Mouse (Mus musculus) neural tube, embryonic 11.5 days (tissue): ENCODE results near the gene Tnfsf10. TPM values are rescaled to one million over a fixed set of nuclear protein-coding genes. Genes with fewer than 3 reads are reported as not detected.

Experiments
- ATAC-seq: fragments of 200-750 bp; cut with Nextera tagmentation; 2 replicates; pipeline ENCODE4 v1.8.0; 2017; ENCODE audit warnings: moderate number of reproducible peaks, mild to moderate bottlenecking, moderate TSS enrichment, moderate library complexity; ENCODE audit not compliant: insufficient read depth, low FRiP score, low TSS enrichment
- DNase-seq: peaks from one replicate; pipeline ENCODE4 v3.0.0-alpha.2; 2015; ENCODE audit warnings: low spot score
- H3K27ac ChIP-seq: fragments of 300-500 bp; sonication (generic); 2 replicates; pipeline ENCODE4 v1.5.1; 2014; ENCODE audit warnings: low read depth, mild to moderate bottlenecking, low read length
- H3K27me3 ChIP-seq: fragments of 300-500 bp; sonication (generic); 2 replicates; pipeline ENCODE4 v1.6.1; 2014; ENCODE audit warnings: mild to moderate bottlenecking, low read length, mixed read lengths; ENCODE audit not compliant: control insufficient read depth, insufficient read depth
- H3K36me3 ChIP-seq: fragments of 300-500 bp; sonication (generic); 2 replicates; pipeline ENCODE4 v1.6.1; 2014; ENCODE audit warnings: mild to moderate bottlenecking, low read length, moderate library complexity, mixed read lengths; ENCODE audit not compliant: control insufficient read depth, insufficient read depth
- H3K4me1 ChIP-seq: fragments of 300-500 bp; sonication (generic); 2 replicates; pipeline ENCODE4 v1.6.1; 2014; ENCODE audit warnings: low read length, mixed read lengths; ENCODE audit not compliant: control insufficient read depth, insufficient read depth
- H3K4me2 ChIP-seq: fragments of 300-500 bp; sonication (generic); 2 replicates; pipeline ENCODE4 v1.6.1; 2014; ENCODE audit warnings: low read depth, mild to moderate bottlenecking, moderate library complexity
- H3K4me3 ChIP-seq: fragments of 300-500 bp; sonication (generic); 2 replicates; pipeline ENCODE4 v1.5.1; 2014; ENCODE audit warnings: low read depth, low read length
- H3K9ac ChIP-seq: fragments of 300-500 bp; sonication (generic); 2 replicates; pipeline ENCODE4 v1.6.1; 2014; ENCODE audit warnings: mild to moderate bottlenecking, low read length
- H3K9me3 ChIP-seq: fragments of 300-500 bp; sonication (generic); 2 replicates; pipeline ENCODE4 v1.6.1; 2016; ENCODE audit warnings: low read length; ENCODE audit not compliant: control insufficient read depth
- whole genome bisulfite sequencing: fragments of 180-500 bp; shearing (Covaris S2); extraction: QIAGEN DNeasy Blood & Tissue Kit; methylation state at CpG from one replicate; pipeline ENCODE4 v1.1.7; 2014; 5-methylcytosine and 5-hydroxymethylcytosine counted together
- polyA plus RNA-seq: library from polyadenylated mRNA; unstranded; fragments of >200 nt; fragmentation: Nextera tagmentation; extraction: Ambion mirVana; gene quantifications from 2 replicates; pipeline ENCODE4 v1.2.1, GENCODE M21; 2014

Tnfsf10 gene
- polyA plus RNA-seq, 1 experiment from 2014 or later = not detected

- Histone ChIP-seq H3K27me3 (no peaks in the 10 kb centered on the region), H3K4me3 (no peak overlapping the region), H3K36me3 (no peaks in the 10 kb centered on the region), H3K4me1 (no peaks in the 10 kb centered on the region), H3K4me2 (no peak overlapping the region), H3K9ac (no peak overlapping the region), H3K27ac (no peak overlapping the region), H3K9me3 (no peaks in the 10 kb centered on the region)
- WGBS = 66% methylated on average over 6 of the region's 6 CpGs
- ATAC-seq (peak; percentile 27; the same call in 1 of the 2 replicates), DNase-seq (no peak)
Measured at GRCm38 (mm10) chr3:27342462-27342861, 25.6 kb downstream of the Tnfsf10 start.

- Histone ChIP-seq H3K36me3 (no peaks in the 10 kb centered on the region), H3K4me1 (no peaks in the 10 kb centered on the region), H3K9ac (no peak overlapping the region), H3K9me3 (no peaks in the 10 kb centered on the region), H3K4me2 (no peak overlapping the region), H3K4me3 (no peak overlapping the region), H3K27ac (no peak overlapping the region), H3K27me3 (no peaks in the 10 kb centered on the region)
- ATAC-seq = no peak
- WGBS = 56% methylated on average over 6 of the region's 6 CpGs
- DNase-seq = no peak
Measured at GRCm38 (mm10) chr3:27345526-27345925, 28.7 kb downstream of the Tnfsf10 start.

- Histone ChIP-seq H3K4me2 (no peak overlapping the region), H3K4me3 (no peak overlapping the region), H3K4me1 (no peaks in the 10 kb centered on the region), H3K9ac (no peak overlapping the region), H3K36me3 (no peaks in the 10 kb centered on the region), H3K9me3 (no peaks in the 10 kb centered on the region), H3K27me3 (no peaks in the 10 kb centered on the region), H3K27ac (no peak overlapping the region)
- ATAC-seq (no peak), DNase-seq (no peak)
- WGBS = 80% methylated on average over 5 of the region's 5 CpGs
Measured at GRCm38 (mm10) chr3:27348462-27348861, 31.6 kb downstream of the Tnfsf10 start.

- H3K9me3 ChIP-seq = no peaks in the 10 kb centered on the region
- 70% methylated on average over 9 of the region's 9 CpGs for WGBS
- H3K27ac ChIP-seq = no peak overlapping the region
- ATAC-seq = peak; percentile 76
- H3K9ac ChIP-seq = no peak overlapping the region
- H3K4me2 ChIP-seq = no peak overlapping the region
- no peaks in the 10 kb centered on the region for H3K4me1 ChIP-seq
- no peaks in the 10 kb centered on the region for H3K36me3 ChIP-seq
- no peaks in the 10 kb centered on the region for H3K27me3 ChIP-seq
- no peak overlapping the region for H3K4me3 ChIP-seq
- DNase-seq = peak; percentile 52
Measured at GRCm38 (mm10) chr3:27351105-27351504, 34.3 kb downstream of the Tnfsf10 start.

GRCm38 (mm10) chr3:27359100-27359720 is 42.4 kb downstream of the Tnfsf10 start:
- no peak for DNase-seq
- 85% methylated on average over 2 of the region's 2 CpGs for WGBS
- ATAC-seq = no peak
- Histone ChIP-seq H3K4me1 (no peaks in the 10 kb centered on the region), H3K9ac (no peak overlapping the region), H3K4me2 (no peak overlapping the region), H3K27ac (no peak overlapping the region), H3K36me3 (no peaks in the 10 kb centered on the region), H3K9me3 (no peaks in the 10 kb centered on the region), H3K4me3 (no peak overlapping the region), H3K27me3 (no peaks in the 10 kb centered on the region)

- Histone ChIP-seq H3K9me3 (no peaks in the 10 kb centered on the region), H3K27me3 (peaks cover 35% of the 10 kb centered on the region), H3K4me3 (no peak overlapping the region), H3K4me1 (0 out of 2 replicates have a peak, but pooled peaks cover 2% of the 10 kb centered on the region), H3K27ac (no peak overlapping the region), H3K4me2 (no peak overlapping the region), H3K9ac (no peak overlapping the region), H3K36me3 (no peaks in the 10 kb centered on the region)
- ATAC-seq (no peak), DNase-seq (peak; percentile 70)
- WGBS = 6% methylated on average over 10 of the region's 10 CpGs
Measured at GRCm38 (mm10) chr3:27370125-27370524, 53.3 kb downstream of the Tnfsf10 start.

- H3K4me1 ChIP-seq = 0 out of 2 replicates have a peak, but pooled peaks cover 2% of the 10 kb centered on the region
- H3K27ac ChIP-seq = no peak overlapping the region
- H3K9ac ChIP-seq = no peak overlapping the region
- ATAC-seq (no peak), DNase-seq (peak; percentile 11)
- peak overlapping the region; percentile 49 for H3K4me2 ChIP-seq
- 3% methylated on average over 20 of the region's 20 CpGs for WGBS
- H3K36me3 ChIP-seq = no peaks in the 10 kb centered on the region
- peaks cover 35% of the 10 kb centered on the region for H3K27me3 ChIP-seq
- H3K4me3 ChIP-seq = peak overlapping the region; percentile 24
- no peaks in the 10 kb centered on the region for H3K9me3 ChIP-seq
Measured at GRCm38 (mm10) chr3:27370582-27371275, 53.9 kb downstream of the Tnfsf10 start.

- H3K9ac ChIP-seq = no peak within 1 kb of the TSS
- DNase-seq = peak; percentile 30
Measured at GRCm38 (mm10) chr3:27371276-27371621, 54.4 kb downstream of the Tnfsf10 start, which contains the start of gene Ghsr. TSS of gene Ghsr (plus strand) at chr3:27371351.

More at GRCm38 (mm10) chr3:27371276-27371621, 54.4 kb downstream of the Tnfsf10 start, which contains the start of gene Ghsr:
- H3K4me1 ChIP-seq = 0 out of 2 replicates have a peak, but pooled peaks cover 2% of the 10 kb centered on the region
- WGBS = 2% methylated on average over 19 of the region's 19 CpGs
- no peaks in the 10 kb centered on the region for H3K9me3 ChIP-seq
- no peaks in the 10 kb centered on the region for H3K36me3 ChIP-seq
- no peak within 1 kb of the TSS for H3K27ac ChIP-seq
- H3K4me3 ChIP-seq = peak within 1 kb of the TSS; percentile 24
- H3K4me2 ChIP-seq = peak within 1 kb of the TSS; percentile 49
- H3K27me3 ChIP-seq = peaks cover 35% of the 10 kb centered on the region
- no peak for ATAC-seq
